Mouse (Mus musculus) heart, postnatal 0 days (tissue): ENCODE data around the gene Lrtm1.

ENCODE experiments used
- CTCF ChIP-seq: IDR thresholded peaks from 2 replicates; pipeline ENCODE4 v1.5.1; 2016; ENCODE audit warnings: antibody characterized with exemption, control low read depth, low read depth
- EP300 ChIP-seq: IDR thresholded peaks from 2 replicates; pipeline ENCODE4 v1.6.1; 2016; ENCODE audit warnings: antibody characterized with exemption, low read depth

GRCm38 (mm10) chr14:29051951-29052835, 34.2 kb downstream of the Lrtm1 start:
- TF ChIP-seq CTCF (no peak), EP300 (no peak)
